Mouse (Mus musculus): ENCODE measurements around the gene Hdgfl3.

DNA sequence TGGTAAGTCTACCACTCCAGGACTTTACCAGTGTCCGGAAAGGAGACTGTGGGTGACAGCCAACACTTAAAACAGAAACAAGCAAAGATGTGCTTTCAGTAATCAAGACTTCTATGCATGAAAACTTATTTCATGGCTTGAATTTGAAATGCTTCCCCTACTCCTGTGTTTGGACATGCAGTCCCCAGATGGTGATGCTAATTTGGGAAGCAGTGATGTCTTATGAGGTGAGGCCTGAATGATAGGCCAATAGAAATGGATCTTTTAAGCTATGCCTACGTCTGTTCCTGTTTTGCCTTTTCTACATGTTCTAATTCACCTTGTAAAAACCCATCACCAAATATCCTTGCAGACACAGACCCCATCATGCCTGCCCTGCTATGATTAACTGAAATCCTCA lies 29.3 kb downstream of the Hdgfl3 start:
- no peak for TF ChIP-seq CTCF (IDR thresholded peaks at IDR 0.05; ENCODE audit: borderline replicate concordance, insufficient read depth, low read length)
- TF ChIP-seq POLR2A (IDR thresholded peaks at IDR 0.05; ENCODE audit: low read depth, low read length): no peak

Data from embryonic fibroblast, embryonic 13.5 days (primary cell).